Mouse (Mus musculus) hindbrain, embryonic 14.5 days (tissue): ENCODE results near the gene Rbbp5. TPM values are rescaled to one million over a fixed set of nuclear protein-coding genes. Genes with fewer than 3 reads are reported as not detected.

Source experiments
- ATAC-seq: fragments of 200-750 bp; cut with Nextera tagmentation; 2 replicates; pipeline ENCODE4 v1.8.0; 2017; ENCODE audit warnings: moderate number of reproducible peaks, mild to moderate bottlenecking, moderate TSS enrichment, moderate library complexity; ENCODE audit not compliant: low FRiP score
- DNase-seq: peaks from one replicate; pipeline ENCODE4 v3.0.0-alpha.2; 2015; ENCODE audit warnings: low spot score
- H3K27ac ChIP-seq: fragments of 300-500 bp; sonication (generic); 2 replicates; pipeline ENCODE4 v1.5.1; 2014; ENCODE audit warnings: mild to moderate bottlenecking, moderate library complexity
- H3K27me3 ChIP-seq: fragments of 300-500 bp; sonication (generic); 2 replicates; pipeline ENCODE4 v1.6.1; 2014; ENCODE audit warnings: mild to moderate bottlenecking, low read length, mixed read lengths; ENCODE audit not compliant: control insufficient read depth, insufficient read depth
- H3K36me3 ChIP-seq: fragments of 300-500 bp; sonication (generic); replicated peaks from 2 replicates; pipeline ENCODE4 v1.6.1; 2014; ENCODE audit not compliant: control insufficient read depth, insufficient read depth
- H3K4me1 ChIP-seq: fragments of 300-500 bp; sonication (generic); replicated peaks from 2 replicates; pipeline ENCODE4 v1.6.1; 2014; ENCODE audit warnings: antibody characterized with exemption, low read length, mixed read lengths; ENCODE audit not compliant: control insufficient read depth, insufficient read depth
- H3K4me2 ChIP-seq: fragments of 300-500 bp; sonication (generic); replicated peaks from 2 replicates; pipeline ENCODE4 v1.6.1; 2014; ENCODE audit warnings: mild to moderate bottlenecking, moderate library complexity
- H3K4me3 ChIP-seq: fragments of 300-500 bp; sonication (generic); replicated peaks from 2 replicates; pipeline ENCODE4 v1.5.1; 2014; ENCODE audit warnings: mild to moderate bottlenecking, low read length
- H3K9ac ChIP-seq: fragments of 300-500 bp; sonication (generic); 2 replicates; pipeline ENCODE4 v1.6.1; 2014
- H3K9me3 ChIP-seq: fragments of 300-500 bp; sonication (generic); 2 replicates; pipeline ENCODE4 v1.6.1; 2016; ENCODE audit warnings: low read length; ENCODE audit not compliant: control insufficient read depth
- WGBS: fragments of 180-500 bp; shearing (Covaris S2); extraction: QIAGEN DNeasy Blood & Tissue Kit; methylation state at CpG from one replicate; pipeline ENCODE4 v1.1.7; 2014; 5-methylcytosine and 5-hydroxymethylcytosine counted together
- polyA plus RNA-seq: library from polyadenylated mRNA; unstranded; fragments of >200 nt; fragmentation: Nextera tagmentation; extraction: Ambion mirVana; gene quantifications from 2 replicates; pipeline ENCODE4 v1.2.1, GENCODE M21; 2014

Gene Rbbp5
- polyA plus RNA-seq, 1 experiment from 2014 or later, result 40.9 TPM

DNA sequence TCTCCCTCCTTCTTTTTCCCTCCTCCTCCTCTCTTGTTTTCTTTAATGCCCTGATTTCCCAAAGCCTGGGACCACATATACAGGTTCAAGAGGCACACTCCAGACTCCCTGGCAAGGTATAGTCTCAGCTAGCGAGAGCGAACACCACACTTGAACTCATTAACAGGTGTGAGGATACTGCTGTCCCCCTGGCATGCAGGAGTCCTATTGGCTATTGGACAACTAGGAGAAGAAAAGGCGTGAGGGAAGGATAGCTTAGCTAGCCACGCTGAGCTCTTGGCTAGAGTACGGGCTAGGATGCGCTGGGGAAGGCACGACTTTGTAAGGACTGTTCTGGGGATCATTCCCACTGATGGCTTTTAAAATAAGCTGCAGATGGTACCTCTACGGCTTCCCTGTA lies 34.9 kb downstream of the Rbbp5 start:
- DNase-seq (no peak), ATAC-seq (no peak)
- Histone ChIP-seq H3K9me3 (no peaks in the 10 kb centered on the region), H3K4me2 (no peak overlapping the region), H3K27me3 (no peaks in the 10 kb centered on the region), H3K9ac (no peak overlapping the region), H3K36me3 (peaks cover 37% of the 10 kb centered on the region), H3K27ac (no peak overlapping the region), H3K4me3 (no peak overlapping the region), H3K4me1 (no peaks in the 10 kb centered on the region; the same call in 1 of the 2 replicates)
- 79% methylated on average over 8 of the region's 8 CpGs for WGBS

DNA sequence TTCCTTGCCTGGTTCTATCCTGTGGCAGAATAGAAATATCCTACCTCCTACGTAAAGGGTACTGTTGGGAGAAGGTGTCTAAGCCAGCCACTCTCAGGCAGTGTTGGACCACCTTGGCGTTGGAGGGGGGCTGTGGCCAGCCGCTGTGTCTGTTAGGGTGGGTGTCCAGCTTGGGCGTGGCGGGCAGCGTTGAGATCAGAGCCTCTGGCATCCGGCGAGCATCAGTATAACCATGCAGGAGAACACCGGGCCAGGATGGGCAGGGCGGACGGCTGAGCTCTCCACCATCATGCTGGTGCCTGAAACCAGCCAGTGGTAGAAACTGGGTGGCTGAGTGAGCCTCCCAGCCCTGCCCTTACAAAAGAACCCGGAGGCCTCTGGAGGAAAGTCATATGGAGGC lies 38.2 kb downstream of the Rbbp5 start:
- no peak overlapping the region for H3K9ac ChIP-seq
- no peaks in the 10 kb centered on the region for H3K27me3 ChIP-seq
- no peak overlapping the region for H3K4me3 ChIP-seq
- H3K4me2 ChIP-seq, result no peak overlapping the region
- WGBS, result 95% methylated on average over 12 of the region's 12 CpGs
- H3K36me3 ChIP-seq, result peaks cover 54% of the 10 kb centered on the region
- no peaks in the 10 kb centered on the region for H3K9me3 ChIP-seq
- DNase-seq (no peak), ATAC-seq (no peak)
- H3K27ac ChIP-seq, result no peak overlapping the region
- no peaks in the 10 kb centered on the region; the same call in 1 of the 2 replicates for H3K4me1 ChIP-seq

DNA sequence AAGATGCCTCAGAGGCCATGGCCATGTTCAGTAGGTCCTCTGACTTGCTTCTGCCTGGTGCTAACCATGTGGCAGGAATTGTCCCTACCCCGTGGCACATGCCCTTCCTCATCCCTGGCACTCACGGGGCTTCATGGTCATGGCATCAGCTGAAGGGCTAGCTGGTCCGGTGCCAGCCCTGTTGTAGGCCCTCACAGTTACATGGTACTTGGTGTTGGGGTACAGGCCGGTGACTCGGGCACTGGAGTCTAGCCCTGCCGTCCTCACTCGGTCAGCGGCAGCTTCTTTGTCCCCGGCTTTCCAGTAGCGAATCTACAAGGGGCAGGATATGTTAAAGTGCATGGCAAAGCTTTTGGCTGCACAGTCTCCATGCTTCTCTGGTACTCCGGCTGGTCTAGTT lies 39.6 kb downstream of the Rbbp5 start:
- no peak overlapping the region for H3K9ac ChIP-seq
- 95% methylated on average over 11 of the region's 11 CpGs for WGBS
- no peak for DNase-seq
- no peak for ATAC-seq
- no peak overlapping the region for H3K27ac ChIP-seq
- no peak overlapping the region for H3K4me3 ChIP-seq
- no peaks in the 10 kb centered on the region for H3K9me3 ChIP-seq
- peaks cover 58% of the 10 kb centered on the region for H3K36me3 ChIP-seq
- no peak overlapping the region for H3K4me2 ChIP-seq
- H3K27me3 ChIP-seq, result no peaks in the 10 kb centered on the region
- H3K4me1 ChIP-seq, result no peaks in the 10 kb centered on the region

DNA sequence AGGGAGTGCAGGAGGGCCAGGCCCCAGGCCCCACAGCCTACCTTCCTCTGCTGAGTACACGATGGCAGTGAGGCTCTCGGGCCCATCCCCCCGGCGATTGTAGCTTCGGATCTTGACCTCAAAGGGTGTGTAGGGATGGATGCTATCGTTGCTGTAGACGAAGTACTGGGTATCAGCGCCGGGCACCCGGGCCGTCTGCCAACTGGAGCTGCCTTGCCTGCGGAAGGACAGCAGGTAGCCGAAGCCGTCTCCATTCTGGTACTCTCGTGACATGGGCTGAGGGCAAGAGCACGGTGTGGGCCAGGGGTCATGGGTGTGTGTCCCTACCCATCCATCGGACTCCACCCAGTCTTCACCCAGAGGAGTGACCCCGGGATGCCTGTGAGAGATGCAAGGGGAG lies 41.5 kb downstream of the Rbbp5 start:
- WGBS, result 86% methylated on average over 18 of the region's 18 CpGs
- H3K36me3 ChIP-seq, result peaks cover 75% of the 10 kb centered on the region

DNA sequence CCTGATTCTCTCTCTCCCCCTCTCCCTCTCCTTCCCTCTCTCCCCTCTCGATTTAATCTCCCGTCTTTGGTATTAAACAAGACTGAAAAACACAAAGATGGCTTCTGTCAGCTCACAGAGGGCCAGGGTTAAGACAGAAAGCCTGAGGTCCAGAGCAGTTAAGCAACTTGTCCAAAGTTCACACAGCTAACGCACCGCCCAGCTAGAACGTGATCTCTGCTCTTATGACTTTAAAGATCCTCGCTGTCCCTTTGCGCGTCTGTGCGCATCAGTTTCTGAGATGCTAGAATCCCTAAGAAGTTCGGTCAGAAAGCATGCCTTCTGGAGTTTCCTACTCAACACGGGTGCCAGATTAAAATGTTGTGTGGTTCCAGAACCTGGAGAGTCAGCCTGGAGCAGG lies 42.6 kb downstream of the Rbbp5 start:
- no peak for DNase-seq
- H3K36me3 ChIP-seq, result peaks cover 76% of the 10 kb centered on the region

More for the DNA sequence above, 41.5 kb downstream of the Rbbp5 start:
- Histone ChIP-seq H3K4me3 (no peak overlapping the region), H3K4me2 (no peak overlapping the region), H3K9me3 (no peaks in the 10 kb centered on the region), H3K27ac (no peak overlapping the region), H3K27me3 (no peaks in the 10 kb centered on the region), H3K4me1 (no peaks in the 10 kb centered on the region), H3K9ac (no peak overlapping the region)
- no peak for DNase-seq
- ATAC-seq, result no peak

DNA sequence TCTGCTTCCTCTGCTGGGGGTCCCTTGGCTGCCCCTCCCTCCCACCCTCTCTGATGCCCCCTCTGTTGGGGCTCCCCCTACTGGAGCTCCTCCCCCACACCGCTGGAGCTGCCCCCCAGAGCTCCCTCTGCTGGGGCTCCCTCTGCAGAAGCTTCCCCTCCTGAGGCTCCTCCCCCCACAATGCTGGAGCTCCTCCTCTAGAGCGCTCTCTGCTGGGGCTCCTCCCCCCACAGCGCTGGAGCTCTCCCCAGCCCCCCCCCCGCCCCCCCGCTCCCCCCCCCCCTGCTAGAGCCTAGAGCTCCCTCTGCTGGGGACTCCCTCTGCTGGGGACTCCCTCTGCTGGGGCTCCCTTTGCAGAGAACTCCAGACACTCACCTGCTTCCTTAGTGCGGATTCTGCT lies 43.6 kb downstream of the Rbbp5 start:
- Histone ChIP-seq H3K27ac (no peak overlapping the region), H3K9ac (no peak overlapping the region), H3K4me1 (0 out of 2 replicates have a peak, but pooled peaks cover 6% of the 10 kb centered on the region), H3K4me2 (no peak overlapping the region), H3K27me3 (no peaks in the 10 kb centered on the region), H3K36me3 (peaks cover 75% of the 10 kb centered on the region), H3K4me3 (no peak overlapping the region), H3K9me3 (no peaks in the 10 kb centered on the region)
- DNase-seq (no peak), ATAC-seq (no peak)
- WGBS, result 17% methylated on average over 5 of the region's 6 CpGs

More for the DNA sequence above, 42.6 kb downstream of the Rbbp5 start:
- 88% methylated on average over 11 of the region's 11 CpGs for WGBS
- Histone ChIP-seq H3K4me2 (no peak overlapping the region), H3K4me3 (no peak overlapping the region), H3K27ac (no peak overlapping the region), H3K9me3 (no peaks in the 10 kb centered on the region), H3K27me3 (no peaks in the 10 kb centered on the region), H3K4me1 (no peaks in the 10 kb centered on the region), H3K9ac (no peak overlapping the region)
- ATAC-seq, result no peak

DNA sequence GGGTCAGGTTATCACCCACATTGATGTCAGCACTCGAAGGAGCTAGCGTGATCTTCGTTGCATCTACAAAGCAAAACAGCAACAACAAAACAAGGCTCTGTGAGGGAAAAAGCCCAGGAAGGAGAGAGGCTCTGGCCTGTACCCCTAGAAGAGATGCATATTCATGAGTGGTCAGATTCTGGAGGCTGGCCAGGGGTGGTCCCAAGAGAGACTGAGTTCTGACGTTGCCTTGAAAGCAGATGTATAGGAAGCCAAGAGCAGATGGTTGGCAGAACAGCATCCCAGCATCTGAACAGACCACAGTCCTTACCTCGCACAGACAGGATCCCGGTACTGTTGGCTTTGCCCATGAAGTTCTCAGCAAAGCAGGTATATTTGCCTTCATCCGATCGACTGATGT lies 45.9 kb downstream of the Rbbp5 start:
- Histone ChIP-seq H3K4me3 (no peak overlapping the region), H3K27me3 (no peaks in the 10 kb centered on the region), H3K9ac (no peak overlapping the region), H3K27ac (0 out of 2 replicates have a peak overlapping the region, but pooled peaks have one; percentile 28), H3K36me3 (peaks cover 62% of the 10 kb centered on the region), H3K4me2 (no peak overlapping the region), H3K9me3 (no peaks in the 10 kb centered on the region), H3K4me1 (peaks cover 12% of the 10 kb centered on the region; the same call in 1 of the 2 replicates)
- WGBS, result 74% methylated on average over 8 of the region's 8 CpGs
- no peak for DNase-seq
- 0 out of 2 replicates have a peak, but pooled peaks have one; percentile 10 for ATAC-seq

DNA sequence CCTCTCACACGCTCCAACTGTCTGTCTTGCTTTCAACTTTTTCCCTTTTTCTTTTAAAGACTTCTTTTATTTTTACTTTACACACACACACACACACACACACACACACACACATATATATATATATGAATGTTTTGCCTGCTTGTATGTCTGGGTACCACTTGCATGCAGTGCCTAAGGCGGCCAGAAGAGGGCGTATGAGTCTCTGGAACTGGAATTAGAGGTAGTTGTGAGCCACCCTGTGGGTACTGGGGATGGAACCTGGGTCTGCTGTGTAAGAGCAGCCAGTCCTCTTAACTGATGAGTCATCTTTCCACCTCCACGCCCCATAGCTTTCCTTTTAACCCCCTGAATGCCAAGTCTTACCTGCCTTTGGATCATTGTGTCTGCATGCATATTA lies 46.8 kb downstream of the Rbbp5 start:
- WGBS, result 40% methylated on average over 4 of the region's 4 CpGs
- peaks cover 12% of the 10 kb centered on the region; the same call in 1 of the 2 replicates for H3K4me1 ChIP-seq
- peaks cover 60% of the 10 kb centered on the region for H3K36me3 ChIP-seq
- no peak overlapping the region for H3K9ac ChIP-seq
- no peaks in the 10 kb centered on the region for H3K27me3 ChIP-seq
- ATAC-seq (no peak), DNase-seq (no peak)
- no peak overlapping the region for H3K4me3 ChIP-seq
- H3K9me3 ChIP-seq, result no peaks in the 10 kb centered on the region
- no peak overlapping the region for H3K4me2 ChIP-seq
- no peak overlapping the region for H3K27ac ChIP-seq

DNA sequence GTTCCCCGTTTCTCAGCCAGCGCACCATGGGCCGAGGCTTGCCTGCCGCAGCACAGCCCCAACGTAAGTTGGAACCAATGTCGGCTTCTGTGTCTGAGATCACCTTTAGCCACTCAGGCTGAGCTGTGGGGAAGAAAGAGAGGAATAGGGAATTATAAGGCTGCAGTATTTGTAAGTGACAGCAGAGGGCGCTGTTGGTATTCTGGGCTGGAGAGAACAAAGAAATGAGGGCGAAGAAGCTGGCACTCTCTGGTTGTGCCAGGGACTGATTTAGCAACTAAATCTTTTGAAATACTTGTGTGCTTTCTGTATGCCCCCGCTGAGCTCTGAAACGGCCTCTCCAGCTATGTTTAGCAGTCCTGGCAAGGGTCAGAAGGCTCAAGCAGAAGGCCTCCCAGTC lies 48.7 kb downstream of the Rbbp5 start:
- 3% methylated on average over 10 of the region's 10 CpGs for WGBS
- DNase-seq (peak; percentile 98), ATAC-seq (peak; percentile 70)
- Histone ChIP-seq H3K27ac (peak overlapping the region; percentile 81), H3K27me3 (no peaks in the 10 kb centered on the region), H3K9ac (peak overlapping the region; percentile 41), H3K36me3 (peaks cover 46% of the 10 kb centered on the region), H3K9me3 (no peaks in the 10 kb centered on the region), H3K4me3 (no peak overlapping the region), H3K4me2 (no peak overlapping the region), H3K4me1 (peaks cover 21% of the 10 kb centered on the region)

DNA sequence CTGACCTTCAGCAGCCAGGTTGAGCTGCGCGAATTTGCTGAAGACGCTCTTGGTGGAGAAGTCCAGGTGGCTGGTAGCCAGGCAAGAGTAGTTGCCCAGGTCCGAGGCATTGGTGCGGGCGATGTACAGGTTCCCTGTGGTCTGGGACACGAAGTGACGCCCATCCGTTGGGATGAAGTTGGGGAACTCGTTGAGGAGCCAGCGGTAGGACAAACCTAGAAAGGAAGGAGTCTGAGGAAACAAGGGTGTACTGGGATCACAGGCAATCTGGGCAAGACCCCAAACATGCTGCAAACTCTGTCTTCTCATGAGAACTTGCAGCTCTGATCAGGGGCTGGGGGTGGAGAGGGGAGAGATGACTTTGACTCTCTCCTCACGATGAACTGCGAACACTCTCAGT lies 50.9 kb downstream of the Rbbp5 start:
- DNase-seq, result no peak
- Histone ChIP-seq H3K4me3 (no peak overlapping the region), H3K27ac (no peak overlapping the region), H3K9ac (no peak overlapping the region), H3K36me3 (peaks cover 34% of the 10 kb centered on the region), H3K9me3 (no peaks in the 10 kb centered on the region), H3K4me1 (peaks cover 28% of the 10 kb centered on the region), H3K27me3 (no peaks in the 10 kb centered on the region), H3K4me2 (no peak overlapping the region)
- no peak for ATAC-seq
- 94% methylated on average over 13 of the region's 13 CpGs for WGBS
